Mouse (Mus musculus): ENCODE results near the gene Dmd. TPM values are rescaled to one million over a fixed set of nuclear protein-coding genes. Genes with fewer than 3 reads are reported as not detected.

Dmd gene
- polyA plus RNA-seq, 1 experiment = 1.6 TPM

DNA sequence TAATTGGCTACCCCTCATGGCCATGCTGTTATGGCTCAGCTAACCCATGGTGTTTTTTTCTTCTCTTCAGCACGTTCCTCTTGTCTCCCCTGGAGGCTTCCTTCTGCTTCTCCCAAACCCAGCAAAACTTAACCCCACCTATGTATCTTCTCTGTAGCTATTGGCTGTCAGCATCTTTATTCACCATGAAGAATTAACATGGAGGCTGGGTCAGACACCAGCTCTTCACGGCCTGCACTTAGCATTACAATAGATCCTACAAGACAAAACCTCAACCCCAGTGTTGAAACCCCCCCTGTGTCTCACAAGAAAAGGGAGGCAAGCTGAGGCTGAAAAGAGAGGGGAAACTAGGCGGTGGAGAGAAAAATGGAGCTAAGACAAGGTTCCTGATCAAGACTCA lies 1494.3 kb downstream of the Dmd start:
- no peak for DNase-seq

DNA sequence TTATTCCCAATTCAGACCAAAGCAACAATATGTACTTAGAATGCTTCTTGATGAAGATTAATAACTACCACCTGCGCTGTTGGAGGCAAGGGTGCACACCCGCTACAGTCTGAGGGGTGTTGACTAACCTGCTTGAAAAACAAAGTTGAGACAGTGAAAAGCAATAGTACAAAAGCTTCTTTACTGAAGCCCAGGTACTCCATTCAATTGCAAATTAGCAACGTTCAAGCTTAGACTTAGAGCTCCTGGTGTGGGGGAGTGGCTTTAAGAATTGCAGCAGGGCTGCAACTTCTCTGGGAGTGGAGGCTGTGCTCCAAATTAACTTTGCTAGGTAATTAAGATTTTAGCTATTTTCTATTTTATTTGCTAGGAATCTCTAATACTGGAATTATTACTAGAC lies 1495.3 kb downstream of the Dmd start:
- H3K4me3 ChIP-seq (ENCODE audit: control insufficient read depth, insufficient read depth, low read length) = no peak overlapping the region
- H3K4me1 ChIP-seq (replicated peaks; ENCODE audit: control insufficient read depth, insufficient read depth, low read length) = no peaks in the 10 kb centered on the region
- 67% methylated on average over 3 of the region's 3 CpGs for WGBS
- DNase-seq = no peak
- H3K27ac ChIP-seq (ENCODE audit: control insufficient read depth, insufficient read depth, low read length) = no peak overlapping the region
- no peaks in the 10 kb centered on the region for H3K36me3 ChIP-seq (ENCODE audit: control insufficient read depth, insufficient read depth, low read length)
- TF ChIP-seq CTCF (IDR thresholded peaks at IDR 0.05; ENCODE audit: borderline replicate concordance, control insufficient read depth, extremely low read depth, insufficient read depth, low read length, poor library complexity) (no peak), POLR2A (IDR thresholded peaks at IDR 0.05; ENCODE audit: control insufficient read depth, extremely low read depth, insufficient read depth, low read length, poor library complexity) (no peak)
- H3K27me3 ChIP-seq (ENCODE audit: control insufficient read depth, insufficient read depth, low read length) = no peaks in the 10 kb centered on the region

More for the DNA sequence above, 1494.3 kb downstream of the Dmd start:
- Histone ChIP-seq H3K27ac (ENCODE audit: control insufficient read depth, insufficient read depth, low read length) (no peak overlapping the region), H3K36me3 (ENCODE audit: control insufficient read depth, insufficient read depth, low read length) (no peaks in the 10 kb centered on the region), H3K4me3 (ENCODE audit: control insufficient read depth, insufficient read depth, low read length) (no peak overlapping the region), H3K27me3 (ENCODE audit: control insufficient read depth, insufficient read depth, low read length) (no peaks in the 10 kb centered on the region), H3K4me1 (replicated peaks; ENCODE audit: control insufficient read depth, insufficient read depth, low read length) (no peaks in the 10 kb centered on the region)
- TF ChIP-seq POLR2A (IDR thresholded peaks at IDR 0.05; ENCODE audit: control insufficient read depth, extremely low read depth, insufficient read depth, low read length, poor library complexity) = no peak
- TF ChIP-seq CTCF (IDR thresholded peaks at IDR 0.05; ENCODE audit: borderline replicate concordance, control insufficient read depth, extremely low read depth, insufficient read depth, low read length, poor library complexity) = no peak
- 82% methylated on average over 3 of the region's 3 CpGs for WGBS

DNA sequence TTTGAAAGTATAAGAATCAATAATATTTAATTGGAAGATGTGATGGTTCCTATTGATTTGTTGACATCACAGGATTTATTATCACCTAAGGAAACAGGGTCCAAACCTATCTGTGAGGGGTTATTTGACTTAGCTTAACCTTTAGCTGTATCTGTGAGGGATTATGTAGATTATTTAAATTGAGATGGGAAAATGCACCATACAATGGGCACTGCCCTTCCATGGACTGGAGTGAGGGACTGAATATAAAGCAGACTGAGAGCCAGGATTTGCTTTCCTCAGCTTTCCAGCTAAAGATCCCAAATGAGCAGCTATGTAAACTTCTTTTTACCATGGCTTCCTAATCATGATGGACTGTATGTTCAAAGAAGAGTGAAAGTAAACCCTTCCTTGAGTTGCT lies 1496.0 kb downstream of the Dmd start:
- TF ChIP-seq POLR2A (IDR thresholded peaks at IDR 0.05; ENCODE audit: control insufficient read depth, extremely low read depth, insufficient read depth, low read length, poor library complexity) (no peak), CTCF (IDR thresholded peaks at IDR 0.05; ENCODE audit: borderline replicate concordance, control insufficient read depth, extremely low read depth, insufficient read depth, low read length, poor library complexity) (no peak)
- DNase-seq = no peak
- no peaks in the 10 kb centered on the region for H3K4me1 ChIP-seq (replicated peaks; ENCODE audit: control insufficient read depth, insufficient read depth, low read length)
- H3K27me3 ChIP-seq (ENCODE audit: control insufficient read depth, insufficient read depth, low read length) = no peaks in the 10 kb centered on the region
- no peak overlapping the region for H3K4me3 ChIP-seq (ENCODE audit: control insufficient read depth, insufficient read depth, low read length)
- H3K27ac ChIP-seq (ENCODE audit: control insufficient read depth, insufficient read depth, low read length) = no peak overlapping the region
- H3K36me3 ChIP-seq (ENCODE audit: control insufficient read depth, insufficient read depth, low read length) = no peaks in the 10 kb centered on the region

DNA sequence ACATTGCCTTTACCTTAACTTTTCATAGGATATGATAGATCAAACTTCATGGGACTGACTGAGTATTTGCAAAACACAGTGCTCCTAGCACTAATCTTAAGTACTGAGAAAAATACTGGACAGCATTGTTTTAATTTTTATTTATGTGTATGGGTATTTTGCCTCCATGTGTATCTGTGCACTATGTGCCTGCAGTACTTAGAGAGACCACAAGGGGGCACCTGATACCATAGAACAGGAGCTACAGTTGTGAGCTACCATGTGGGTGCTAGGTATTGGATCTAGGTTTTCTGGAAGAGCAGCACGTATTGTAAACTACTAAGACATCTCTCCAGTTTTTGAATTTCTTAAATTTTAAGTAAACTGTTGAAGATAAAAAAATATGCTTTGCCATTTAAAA lies 1505.8 kb downstream of the Dmd start:
- DNase-seq = peak; percentile 7
- Histone ChIP-seq H3K4me1 (replicated peaks; ENCODE audit: control insufficient read depth, insufficient read depth, low read length) (no peaks in the 10 kb centered on the region), H3K27ac (ENCODE audit: control insufficient read depth, insufficient read depth, low read length) (no peak overlapping the region), H3K36me3 (ENCODE audit: control insufficient read depth, insufficient read depth, low read length) (no peaks in the 10 kb centered on the region), H3K4me3 (ENCODE audit: control insufficient read depth, insufficient read depth, low read length) (no peak overlapping the region), H3K27me3 (ENCODE audit: control insufficient read depth, insufficient read depth, low read length) (no peaks in the 10 kb centered on the region)
- WGBS = 89% methylated on average over 1 of the region's 1 CpGs
- TF ChIP-seq POLR2A (IDR thresholded peaks at IDR 0.05; ENCODE audit: control insufficient read depth, extremely low read depth, insufficient read depth, low read length, poor library complexity) (no peak), CTCF (IDR thresholded peaks at IDR 0.05; ENCODE audit: borderline replicate concordance, control insufficient read depth, extremely low read depth, insufficient read depth, low read length, poor library complexity) (no peak)

DNA sequence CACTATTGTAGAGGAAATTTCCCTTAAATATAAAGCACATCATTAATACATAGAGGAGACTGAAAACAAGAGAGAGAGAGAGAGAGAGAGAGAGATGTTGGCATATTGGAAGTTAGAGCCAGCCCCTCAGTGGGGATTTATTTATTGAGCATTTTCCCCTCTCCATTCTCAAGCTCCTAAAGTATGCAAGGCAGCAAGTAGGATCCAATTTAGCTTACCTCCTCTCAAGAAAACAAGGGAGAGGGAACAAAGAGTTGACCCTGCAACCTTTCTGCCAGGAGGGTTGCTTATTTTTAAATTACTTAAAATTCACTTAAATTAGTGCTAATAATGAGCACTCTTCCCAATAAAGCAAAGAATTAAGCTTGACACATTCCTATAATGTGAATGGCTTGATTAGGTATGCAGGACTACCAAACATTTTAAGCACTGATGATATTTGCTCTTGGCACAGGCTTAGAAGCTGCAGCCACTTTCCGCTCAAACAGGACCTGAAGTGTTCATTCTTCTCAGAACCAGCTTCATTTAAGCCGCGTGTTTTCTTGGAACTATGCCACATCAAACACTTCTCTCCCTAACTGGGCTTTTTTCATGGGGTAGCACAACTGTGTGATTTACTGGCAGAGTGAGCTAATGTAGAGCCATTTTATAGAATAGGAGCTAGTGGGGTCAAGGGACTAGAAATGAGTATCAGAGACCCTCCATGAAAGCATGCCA lies 1566.1 kb downstream of the Dmd start:
- WGBS = 96% methylated on average over 3 of the region's 3 CpGs
- H3K27me3 ChIP-seq (ENCODE audit: control insufficient read depth, insufficient read depth, low read length) = no peaks in the 10 kb centered on the region
- TF ChIP-seq POLR2A (IDR thresholded peaks at IDR 0.05; ENCODE audit: control insufficient read depth, extremely low read depth, insufficient read depth, low read length, poor library complexity) (no peak), CTCF (IDR thresholded peaks at IDR 0.05; ENCODE audit: borderline replicate concordance, control insufficient read depth, extremely low read depth, insufficient read depth, low read length, poor library complexity) (no peak)
- no peaks in the 10 kb centered on the region for H3K4me1 ChIP-seq (replicated peaks; ENCODE audit: control insufficient read depth, insufficient read depth, low read length)
- no peak overlapping the region for H3K27ac ChIP-seq (ENCODE audit: control insufficient read depth, insufficient read depth, low read length)
- no peaks in the 10 kb centered on the region for H3K36me3 ChIP-seq (ENCODE audit: control insufficient read depth, insufficient read depth, low read length)
- no peak for DNase-seq
- H3K4me3 ChIP-seq (ENCODE audit: control insufficient read depth, insufficient read depth, low read length) = no peak overlapping the region

DNA sequence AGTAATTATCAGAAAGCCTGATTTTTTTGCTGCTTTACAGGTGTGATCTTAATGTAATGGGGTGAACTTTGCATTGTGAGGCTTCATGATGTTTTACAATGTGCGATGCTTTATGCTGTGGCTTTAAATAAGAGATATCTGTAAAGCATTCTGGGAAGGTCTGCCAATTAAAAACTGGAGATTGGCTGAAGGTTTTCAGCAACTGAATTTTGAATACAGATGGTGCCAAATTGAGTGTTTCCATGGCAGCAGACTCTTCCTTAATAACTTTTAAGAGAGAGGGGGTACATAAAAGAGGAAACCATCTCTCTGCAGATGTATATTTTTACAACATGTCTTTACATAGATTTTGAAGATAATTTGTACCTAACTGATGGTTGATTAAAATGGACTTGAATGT lies 1603.3 kb downstream of the Dmd start:
- H3K27ac ChIP-seq (ENCODE audit: control insufficient read depth, insufficient read depth, low read length) = no peak overlapping the region
- TF ChIP-seq POLR2A (IDR thresholded peaks at IDR 0.05; ENCODE audit: control insufficient read depth, extremely low read depth, insufficient read depth, low read length, poor library complexity) = no peak
- no peak for TF ChIP-seq CTCF (IDR thresholded peaks at IDR 0.05; ENCODE audit: borderline replicate concordance, control insufficient read depth, extremely low read depth, insufficient read depth, low read length, poor library complexity)
- DNase-seq = no peak
- H3K4me1 ChIP-seq (replicated peaks; ENCODE audit: control insufficient read depth, insufficient read depth, low read length) = no peaks in the 10 kb centered on the region
- H3K27me3 ChIP-seq (ENCODE audit: control insufficient read depth, insufficient read depth, low read length) = no peaks in the 10 kb centered on the region
- WGBS = 97% methylated on average over 1 of the region's 1 CpGs
- H3K36me3 ChIP-seq (ENCODE audit: control insufficient read depth, insufficient read depth, low read length) = no peaks in the 10 kb centered on the region
- H3K4me3 ChIP-seq (ENCODE audit: control insufficient read depth, insufficient read depth, low read length) = no peak overlapping the region

DNA sequence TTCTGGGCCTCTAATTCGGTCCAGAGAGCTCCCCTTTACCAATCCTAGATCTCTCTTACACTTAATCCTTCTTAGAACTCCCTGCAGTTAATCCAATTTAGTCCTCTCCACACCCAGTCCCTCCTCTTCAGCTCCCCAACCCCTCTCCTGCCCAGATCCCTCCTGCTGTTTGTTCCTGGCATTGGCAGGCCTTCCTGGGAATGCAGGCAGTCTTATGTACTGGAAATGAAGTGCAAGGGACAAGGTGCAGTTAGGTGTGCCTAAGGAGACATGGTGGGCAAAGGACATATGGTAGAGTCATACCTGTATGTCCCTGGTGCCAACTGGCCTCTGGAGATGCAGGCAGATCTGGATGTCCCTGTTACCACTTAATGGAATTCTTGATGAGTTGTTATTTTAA lies 1604.8 kb downstream of the Dmd start:
- 7% methylated on average over 1 of the region's 1 CpGs for WGBS
- no peak for DNase-seq
- H3K27ac ChIP-seq (ENCODE audit: control insufficient read depth, insufficient read depth, low read length) = no peak overlapping the region

More for the DNA sequence above, 1604.8 kb downstream of the Dmd start:
- no peaks in the 10 kb centered on the region for H3K36me3 ChIP-seq (ENCODE audit: control insufficient read depth, insufficient read depth, low read length)
- H3K4me3 ChIP-seq (ENCODE audit: control insufficient read depth, insufficient read depth, low read length) = no peak overlapping the region
- no peaks in the 10 kb centered on the region for H3K4me1 ChIP-seq (replicated peaks; ENCODE audit: control insufficient read depth, insufficient read depth, low read length)
- no peaks in the 10 kb centered on the region for H3K27me3 ChIP-seq (ENCODE audit: control insufficient read depth, insufficient read depth, low read length)
- TF ChIP-seq CTCF (IDR thresholded peaks at IDR 0.05; ENCODE audit: borderline replicate concordance, control insufficient read depth, extremely low read depth, insufficient read depth, low read length, poor library complexity) = no peak
